13 mouse cellular contexts compared by ENCODE assay signal in the genomic region with DNA sequence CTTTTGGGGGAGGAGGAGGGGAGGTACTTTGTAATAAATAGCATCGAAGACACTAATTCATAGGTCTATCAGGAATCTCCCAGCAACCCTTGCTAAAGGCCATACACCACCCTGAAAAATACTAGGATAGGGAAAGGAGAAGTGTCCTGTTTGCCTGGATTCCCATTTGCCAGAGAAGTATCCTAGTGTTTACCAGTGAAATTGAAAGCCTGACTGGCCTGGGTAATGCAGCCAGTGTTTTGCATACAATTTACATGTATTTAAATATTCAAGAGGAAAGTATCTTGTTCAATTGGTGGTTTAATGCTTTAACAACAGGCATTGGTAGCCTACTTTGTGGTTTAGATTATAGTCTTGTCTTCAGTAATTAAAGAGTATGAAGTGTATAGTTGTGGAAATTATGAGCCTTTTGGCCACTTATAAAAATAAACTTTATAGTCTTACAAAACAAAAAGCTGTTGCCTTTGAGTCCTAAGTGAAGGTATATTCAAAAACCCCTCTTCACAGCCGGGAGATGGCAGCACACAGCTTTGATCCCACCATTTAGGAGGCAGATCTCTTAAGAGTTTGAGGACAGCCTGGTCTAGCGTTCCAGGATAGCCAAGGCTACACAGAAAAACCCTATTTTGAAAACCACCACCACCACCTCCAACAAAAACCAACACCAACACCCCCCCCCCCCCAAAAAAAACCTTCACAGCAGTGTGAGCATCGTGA. TPM values are rescaled to one million over a fixed set of nuclear protein-coding genes. Genes with fewer than 3 reads are reported as not detected.
DNase-seq lines count a peak whose midpoint lies in the region; ATAC-seq and TF ChIP-seq lines count a peak whose summit lies in the region.
"Had no signal": no experiment of that assay in that cellular context is flagged by ENCODE, and none has a peak within 500 bp of the region (broad histone marks: within the 10 kb centered on the region; RNA-seq: fewer than 3 reads in every experiment).

No protein-coding gene starts in this region.

- ATAC-seq in hindbrain, postnatal 0 days = no peak
- no peak for ATAC-seq in hindbrain, embryonic 14.5 days (ENCODE audit: low FRiP score)
- no peak for ATAC-seq in monocyte, adult 5-6 weeks (replicated peaks; ENCODE audit: insufficient number of reproducible peaks, low FRiP score, low TSS enrichment, poor library complexity, severe bottlenecking)

- no peak overlapping the region for H3K4me2 ChIP-seq in hindbrain, postnatal 0 days (ENCODE audit: low read depth, low read length)
- no peak overlapping the region for H3K4me2 ChIP-seq in hindbrain, embryonic 14.5 days (replicated peaks)
- H3K4me2 ChIP-seq: embryonic facial prominence, embryonic 12.5 days; heart, embryonic 13.5 days had no signal

- H3K27ac ChIP-seq in hindbrain, postnatal 0 days = no peak overlapping the region
- no peak overlapping the region for H3K27ac ChIP-seq in hindbrain, embryonic 14.5 days
- no peak overlapping the region for H3K27ac ChIP-seq in cortical plate, adult 2 months (ENCODE audit: insufficient read depth, low read length)
- H3K27ac ChIP-seq: embryonic facial prominence, embryonic 12.5 days; heart, embryonic 13.5 days had no signal

- H3K9ac ChIP-seq in hindbrain, postnatal 0 days (replicated peaks; ENCODE audit: low read length) = no peak overlapping the region
- H3K9ac ChIP-seq in hindbrain, embryonic 14.5 days = no peak overlapping the region
- H3K9ac ChIP-seq: embryonic facial prominence, embryonic 12.5 days; heart, embryonic 13.5 days had no signal

- no peak for TF ChIP-seq POLR2A in cortical plate, adult 2 months (IDR thresholded peaks at IDR 0.05; ENCODE audit: extremely low read depth, insufficient read depth, low read length)

- TF ChIP-seq CTCF in hindbrain, postnatal 0 days (IDR thresholded peaks at IDR 0.05; ENCODE audit: low read depth) = 0 out of 2 replicates have a peak, but pooled peaks have one; percentile 20
- TF ChIP-seq CTCF in cortical plate, adult 2 months (IDR thresholded peaks at IDR 0.05; ENCODE audit: extremely low read depth, insufficient read depth, low read length) = peak; percentile 22; the same call in 1 of the 2 replicates

- DNase-seq in hindbrain, postnatal 0 days (ENCODE audit: low spot score) = peak; percentile 10
- DNase-seq in hindbrain, embryonic 14.5 days (ENCODE audit: low spot score) = no peak
- peak; percentile 5 for DNase-seq in thymus, postnatal 4 days
- DNase-seq in thymus, postnatal 10 days (ENCODE audit: low spot score in 2 of 2) = no peak
- no peak for DNase-seq in spleen, postnatal 4 days (ENCODE audit: low spot score in 2 of 2)
- DNase-seq: adrenal gland, postnatal 25 days; cerebellum, adult 11-12 months; thymus, postnatal 14 days had no signal

- no peaks in the 10 kb centered on the region for H3K9me3 ChIP-seq in hindbrain, postnatal 0 days (ENCODE audit: low read length)
- H3K9me3 ChIP-seq in hindbrain, embryonic 14.5 days (ENCODE audit: control insufficient read depth, low read length) = no peaks in the 10 kb centered on the region
- H3K9me3 ChIP-seq: embryonic facial prominence, embryonic 12.5 days; heart, embryonic 13.5 days had no signal

- H3K36me3 ChIP-seq in hindbrain, postnatal 0 days (ENCODE audit: insufficient read depth, low read length) = peaks cover 18% of the 10 kb centered on the region
- peaks cover 23% of the 10 kb centered on the region for H3K36me3 ChIP-seq in hindbrain, embryonic 14.5 days (replicated peaks; ENCODE audit: control insufficient read depth, insufficient read depth)

- H3K4me3 ChIP-seq in hindbrain, postnatal 0 days (ENCODE audit: low read length) = no peak overlapping the region
- no peak overlapping the region for H3K4me3 ChIP-seq in hindbrain, embryonic 14.5 days (replicated peaks; ENCODE audit: low read length)
- no peak overlapping the region for H3K4me3 ChIP-seq in cortical plate, adult 2 months (ENCODE audit: insufficient read depth, low read length)
- H3K4me3 ChIP-seq: embryonic facial prominence, embryonic 12.5 days; heart, embryonic 13.5 days had no signal

- H3K27me3 ChIP-seq in hindbrain, postnatal 0 days (ENCODE audit: insufficient read depth, low read length) = no peaks in the 10 kb centered on the region
- H3K27me3 ChIP-seq in hindbrain, embryonic 14.5 days (ENCODE audit: control insufficient read depth, insufficient read depth, low read length) = no peaks in the 10 kb centered on the region
- H3K27me3 ChIP-seq: embryonic facial prominence, embryonic 12.5 days; heart, embryonic 13.5 days had no signal

- no peaks in the 10 kb centered on the region for H3K4me1 ChIP-seq in hindbrain, postnatal 0 days (ENCODE audit: insufficient read depth, low read length)
- H3K4me1 ChIP-seq in hindbrain, embryonic 14.5 days (replicated peaks; ENCODE audit: control insufficient read depth, insufficient read depth, low read length) = no peaks in the 10 kb centered on the region
- H3K4me1 ChIP-seq in cortical plate, adult 2 months (ENCODE audit: control insufficient read depth, insufficient read depth, low read length) = no peaks in the 10 kb centered on the region
- H3K4me1 ChIP-seq: embryonic facial prominence, embryonic 12.5 days had no signal

- 60% methylated on average over 4 of the region's 4 CpGs for WGBS in hindbrain, postnatal 0 days
- WGBS in hindbrain, embryonic 14.5 days = 66% methylated on average over 4 of the region's 4 CpGs

RNA-seq across cellular contexts. Expression of gene Golph3, which starts 47.0 kb away (rescaled TPM):
- 132 and 134 TPM in 2 replicates for total RNA-seq in hindbrain, postnatal 0 days (2014; rRNA removed)
- polyA plus RNA-seq in hindbrain, postnatal 0 days (2015; fragmentation: Nextera tagmentation; extraction: Ambion mirVana) = 59.5 and 63.6 TPM in 2 replicates
- polyA plus RNA-seq in hindbrain, embryonic 14.5 days (2014; fragmentation: Nextera tagmentation; extraction: Ambion mirVana) = 96.9 and 112 TPM in 2 replicates
- polyA plus RNA-seq in cortical plate, adult 2 months (2012; rRNA removed) = 78.3 and 81.6 TPM in 2 replicates
- 96.4 to 118 TPM (median 109 TPM) in 3 replicates for total RNA-seq in monocyte, adult 5-6 weeks (2017)

RNA-seq across cellular contexts. Expression of gene 1810049J17Rik, which starts 47.5 kb away (rescaled TPM):
- total RNA-seq in hindbrain, postnatal 0 days (2014; rRNA removed) = not detected in 2 replicates
- 1.4 and 1.8 TPM in 2 replicates for polyA plus RNA-seq in hindbrain, postnatal 0 days (2015; fragmentation: Nextera tagmentation; extraction: Ambion mirVana)
- 1.8 and 2.0 TPM in 2 replicates for polyA plus RNA-seq in hindbrain, embryonic 14.5 days (2014; fragmentation: Nextera tagmentation; extraction: Ambion mirVana)
- not detected in 2 replicates for polyA plus RNA-seq in cortical plate, adult 2 months (2012; rRNA removed)
- 1.7 TPM in 1 of 3 replicates, not detected in the others for total RNA-seq in monocyte, adult 5-6 weeks (2017)
- total RNA-seq: adrenal gland, postnatal 25 days had no signal
- polyA plus RNA-seq: spleen, adult 2 months had no signal

Comparison
In these comparisons a context has a peak if more than half of its experiments do, and no peak if none do; other contexts are left out.
1. DNase-seq: peak in hindbrain, postnatal 0 days (single experiment) and thymus, postnatal 4 days (single experiment); none in hindbrain, embryonic 14.5 days (single experiment), thymus, postnatal 10 days (0 of 2) and spleen, postnatal 4 days (0 of 2).